Mouse (Mus musculus): ENCODE data around the gene Fam53b.

The Fam53b gene

GRCm38 (mm10) chr7:132767999-132768370, 45.7 kb downstream of the Fam53b start:
- DNase-seq (ENCODE audit: low read depth in 1 of 2, low spot score in 2 of 2), result no peak

DNA sequence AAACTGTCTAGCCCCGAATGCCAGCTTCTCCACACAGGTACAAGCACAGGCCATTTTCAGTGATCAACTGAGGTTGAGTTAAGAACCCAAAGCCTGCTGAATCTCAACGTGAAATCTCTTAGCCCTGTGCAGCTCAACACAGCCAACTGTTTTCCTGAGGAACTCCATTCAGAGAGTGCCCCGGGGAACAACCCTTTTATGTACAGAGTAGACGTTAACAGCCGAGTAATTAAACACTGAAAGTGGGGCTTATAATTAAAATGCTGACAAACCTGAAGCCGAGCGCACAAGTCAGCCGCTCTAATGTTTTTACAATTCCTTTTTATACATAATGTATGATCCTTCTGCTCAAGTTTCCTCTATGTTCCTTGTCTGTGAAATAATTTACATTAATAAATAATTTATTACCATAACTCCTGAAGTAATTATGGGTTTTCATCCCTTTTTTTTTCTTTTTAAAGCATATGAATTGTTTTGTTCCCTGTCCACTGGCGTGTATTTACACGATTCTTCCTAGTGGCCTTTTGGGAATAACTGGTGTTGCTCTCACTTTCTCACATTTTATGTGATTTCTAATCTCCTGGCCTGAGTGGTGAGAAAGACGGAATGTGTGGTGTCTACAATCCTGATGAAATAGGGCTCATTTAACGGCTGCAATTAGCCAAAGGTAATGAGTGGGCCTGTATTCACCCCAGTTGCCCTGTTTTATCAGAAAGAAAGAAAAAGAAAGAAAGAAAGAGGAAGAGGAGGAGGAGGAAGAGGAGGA, 46.3 kb downstream of the Fam53b start:
- no peak for DNase-seq (ENCODE audit: low read depth in 1 of 2, low spot score in 2 of 2)

DNA sequence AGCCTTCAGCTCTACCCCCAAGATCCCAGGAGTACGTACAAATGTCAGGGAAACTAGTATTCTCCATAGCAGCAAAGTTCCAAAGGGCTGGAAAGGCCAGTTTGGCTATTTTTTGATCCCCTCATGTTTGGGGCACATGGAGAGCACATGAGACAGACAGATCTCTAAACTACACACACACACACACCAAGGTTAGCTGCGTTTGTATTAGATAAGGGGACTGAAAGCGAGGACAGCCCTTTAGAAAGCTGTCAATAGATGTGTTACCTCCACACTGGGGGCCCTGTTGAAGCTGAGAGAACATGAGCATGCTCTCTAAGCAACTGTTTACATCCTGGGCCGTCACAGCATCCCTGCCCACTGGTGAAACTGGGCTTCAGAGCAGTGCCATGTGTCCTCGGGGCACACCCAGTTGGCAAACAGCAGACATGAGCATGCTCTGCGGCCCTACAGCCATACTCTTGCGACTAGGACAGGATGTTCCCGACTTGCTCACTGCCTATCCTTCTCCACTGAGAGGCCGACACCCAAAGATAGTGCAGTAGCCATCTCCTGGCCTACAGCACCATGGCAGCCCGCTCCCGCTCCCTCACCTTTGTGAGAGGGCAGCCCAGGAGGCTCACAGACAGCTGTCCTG, 47.3 kb downstream of the Fam53b start:
- DNase-seq (ENCODE audit: low read depth in 1 of 2, low spot score in 2 of 2), result no peak

- no peak for DNase-seq (ENCODE audit: low read depth in 1 of 2, low spot score in 2 of 2)
Observed at GRCm38 (mm10) chr7:132765629-132766186, 48.0 kb downstream of the Fam53b start.

- DNase-seq (ENCODE audit: low read depth in 1 of 2, low spot score in 2 of 2), result no peak
Observed at GRCm38 (mm10) chr7:132764896-132765491, 48.7 kb downstream of the Fam53b start.

DNA sequence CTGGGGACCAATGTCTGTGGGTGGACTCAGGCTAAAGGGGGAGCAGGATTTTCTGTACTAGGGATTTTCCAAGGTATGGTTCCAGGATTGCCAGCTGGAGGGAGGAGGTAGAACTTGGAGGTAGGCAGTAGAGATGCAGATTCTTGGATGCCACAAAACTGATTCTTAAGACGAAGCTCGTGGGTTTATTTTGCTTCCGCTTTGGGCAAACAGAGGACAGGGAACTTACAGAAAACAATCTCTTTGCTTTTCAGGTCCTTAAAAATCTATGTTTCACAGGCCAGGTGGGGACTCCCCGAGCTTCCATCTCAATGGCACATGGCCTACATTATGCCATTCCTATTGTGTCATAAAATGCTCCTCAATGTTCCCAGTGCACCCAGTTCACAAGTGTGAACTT, 49.4 kb downstream of the Fam53b start:
- no peak for DNase-seq (ENCODE audit: low read depth in 1 of 2, low spot score in 2 of 2)

- DNase-seq (ENCODE audit: low read depth in 1 of 2, low spot score in 2 of 2), result no peak
Observed at GRCm38 (mm10) chr7:132763911-132764310, 49.8 kb downstream of the Fam53b start.

DNA sequence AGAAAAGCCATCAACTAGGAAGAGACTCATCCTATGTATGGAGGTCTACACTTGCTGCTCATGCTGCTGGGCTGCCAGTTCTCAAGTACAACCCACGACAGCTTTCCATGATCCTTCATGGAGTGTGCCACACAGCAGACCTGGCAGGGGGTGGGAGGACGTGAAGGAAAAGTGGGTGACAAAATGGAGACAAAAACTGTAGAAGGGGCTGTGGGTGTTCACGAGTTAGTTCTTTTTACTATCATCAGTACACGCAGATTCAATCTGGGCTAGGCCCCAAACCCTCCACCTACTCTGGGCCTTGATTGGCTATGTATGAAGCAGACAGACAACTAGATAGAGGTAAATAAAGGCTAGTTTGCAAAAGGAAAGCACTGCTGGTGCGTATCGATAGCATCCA, 50.3 kb downstream of the Fam53b start:
- no peak for DNase-seq (ENCODE audit: low read depth in 1 of 2, low spot score in 2 of 2)

GRCm38 (mm10) chr7:132761409-132761808, 52.3 kb downstream of the Fam53b start:
- no peak for DNase-seq (ENCODE audit: low read depth in 1 of 2, low spot score in 2 of 2)

GRCm38 (mm10) chr7:132760589-132761180, 53.0 kb downstream of the Fam53b start:
- DNase-seq (ENCODE audit: low read depth in 1 of 2, low spot score in 2 of 2), result no peak

DNA sequence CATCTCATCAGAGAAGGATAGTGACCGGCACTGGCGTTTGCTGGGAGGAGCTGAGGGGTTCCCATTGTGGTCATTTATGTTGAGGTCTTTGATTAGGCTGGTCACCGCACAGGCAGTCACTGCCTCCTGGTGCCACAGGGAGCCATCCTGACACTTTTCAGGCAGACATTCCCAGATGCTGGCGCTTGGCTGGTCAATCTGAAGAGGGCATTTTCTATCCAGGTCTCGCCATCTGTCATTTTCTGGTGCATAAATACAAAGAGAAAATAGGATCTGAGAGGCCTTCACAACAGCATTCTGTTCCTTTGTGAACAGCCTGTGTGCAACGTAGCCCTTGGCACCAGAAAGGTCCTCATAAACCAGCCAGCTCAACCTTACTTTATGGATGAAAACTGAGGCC, 53.8 kb downstream of the Fam53b start:
- DNase-seq (ENCODE audit: low read depth in 1 of 2, low spot score in 2 of 2), result no peak

DNA sequence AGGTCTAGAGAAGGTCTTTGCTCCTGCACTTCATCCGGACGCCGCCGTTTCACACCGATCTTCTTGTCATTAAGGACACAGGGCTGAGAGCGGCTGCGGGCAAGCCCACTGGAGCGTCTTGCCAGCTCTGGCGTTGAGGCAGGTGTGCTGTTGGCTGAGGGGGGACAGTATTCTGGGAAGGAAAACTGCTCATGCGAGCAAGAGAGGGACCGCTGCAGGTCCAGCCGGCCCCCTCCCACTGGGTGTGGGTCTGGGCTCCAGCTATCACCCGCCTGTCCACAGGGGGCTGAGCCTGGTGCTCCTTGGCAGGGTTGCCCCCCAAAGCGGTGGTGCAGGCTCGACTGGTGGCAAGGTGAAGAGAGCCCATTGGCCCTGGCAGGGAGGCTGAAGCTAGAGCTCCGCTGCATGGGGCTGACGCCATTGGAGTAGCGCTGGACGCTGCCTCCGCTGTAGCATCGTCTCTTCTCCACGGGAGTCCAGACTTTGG, 54.2 kb downstream of the Fam53b start:
- no peak for DNase-seq (ENCODE audit: low read depth in 1 of 2, low spot score in 2 of 2)

DNA sequence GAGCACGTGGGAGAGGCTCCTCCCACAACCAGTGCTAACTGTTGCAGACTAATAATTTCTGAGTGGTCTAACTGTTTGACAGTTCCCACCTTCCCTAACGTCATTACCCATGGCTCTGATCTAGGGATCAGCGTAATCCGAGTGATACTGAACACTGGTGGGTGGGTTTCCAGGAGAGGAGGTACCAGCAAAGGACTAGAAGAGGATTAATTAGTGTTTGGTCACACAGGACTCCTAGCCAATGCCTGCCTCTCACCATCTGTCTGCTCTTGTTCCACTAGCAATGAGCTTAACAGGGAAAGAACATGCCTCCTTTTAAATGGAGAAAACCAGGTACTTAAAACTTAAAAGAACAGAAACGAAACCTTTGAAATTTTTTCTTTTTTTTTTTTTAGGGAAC, 54.8 kb downstream of the Fam53b start:
- no peak for DNase-seq (ENCODE audit: low read depth in 1 of 2, low spot score in 2 of 2)

DNA sequence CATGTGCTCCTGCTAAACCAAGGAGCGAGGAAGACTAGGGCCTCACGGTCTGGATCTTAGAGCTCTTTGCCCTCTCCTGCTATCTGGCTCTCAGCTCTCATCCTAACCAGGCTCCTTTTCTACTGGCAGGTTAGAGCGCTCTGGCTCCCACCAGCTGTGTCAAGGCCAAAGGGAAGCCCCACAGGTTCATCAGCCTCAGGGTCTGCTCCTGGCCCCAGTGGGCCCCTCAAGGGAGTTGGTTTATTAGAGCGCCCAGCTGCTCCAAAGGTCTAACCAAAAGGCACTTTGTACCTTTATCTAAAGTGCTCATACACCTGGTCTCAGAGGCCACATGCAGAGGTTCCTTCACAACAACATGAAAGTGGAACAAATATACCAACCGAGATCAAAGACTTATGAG, 57.4 kb downstream of the Fam53b start:
- no peak for DNase-seq (ENCODE audit: low read depth in 1 of 2, low spot score in 2 of 2)

- no peak for DNase-seq (ENCODE audit: low read depth in 1 of 2, low spot score in 2 of 2)
Observed at GRCm38 (mm10) chr7:132754389-132754750, 59.3 kb downstream of the Fam53b start.

GRCm38 (mm10) chr7:132753518-132754388, 59.9 kb downstream of the Fam53b start:
- DNase-seq (ENCODE audit: low read depth in 1 of 2, low spot score in 2 of 2), result no peak

- no peak for DNase-seq (ENCODE audit: low read depth in 1 of 2, low spot score in 2 of 2)
Observed at GRCm38 (mm10) chr7:132751716-132752115, 62.0 kb downstream of the Fam53b start.

DNA sequence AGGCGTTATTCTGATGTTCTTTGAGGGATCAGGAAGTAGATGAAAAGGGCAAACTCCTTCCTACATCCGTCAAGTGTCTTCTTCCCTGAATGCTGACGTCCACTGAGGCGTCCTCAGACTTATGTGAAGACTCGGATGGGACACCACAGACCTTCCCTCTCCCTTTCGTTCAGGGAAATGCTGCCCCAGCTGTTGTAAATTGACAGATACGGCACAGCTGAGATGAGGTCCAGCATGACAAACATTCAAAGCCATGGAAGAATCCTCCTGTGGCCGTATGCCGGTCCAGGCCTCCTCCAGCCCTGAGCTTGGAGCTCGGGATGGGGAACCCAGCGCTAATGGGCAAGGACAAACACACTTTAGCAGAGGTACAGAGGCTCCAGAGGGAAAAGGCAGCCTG, 64.2 kb downstream of the Fam53b start:
- DNase-seq (ENCODE audit: low read depth in 1 of 2, low spot score in 2 of 2), result no peak

DNA sequence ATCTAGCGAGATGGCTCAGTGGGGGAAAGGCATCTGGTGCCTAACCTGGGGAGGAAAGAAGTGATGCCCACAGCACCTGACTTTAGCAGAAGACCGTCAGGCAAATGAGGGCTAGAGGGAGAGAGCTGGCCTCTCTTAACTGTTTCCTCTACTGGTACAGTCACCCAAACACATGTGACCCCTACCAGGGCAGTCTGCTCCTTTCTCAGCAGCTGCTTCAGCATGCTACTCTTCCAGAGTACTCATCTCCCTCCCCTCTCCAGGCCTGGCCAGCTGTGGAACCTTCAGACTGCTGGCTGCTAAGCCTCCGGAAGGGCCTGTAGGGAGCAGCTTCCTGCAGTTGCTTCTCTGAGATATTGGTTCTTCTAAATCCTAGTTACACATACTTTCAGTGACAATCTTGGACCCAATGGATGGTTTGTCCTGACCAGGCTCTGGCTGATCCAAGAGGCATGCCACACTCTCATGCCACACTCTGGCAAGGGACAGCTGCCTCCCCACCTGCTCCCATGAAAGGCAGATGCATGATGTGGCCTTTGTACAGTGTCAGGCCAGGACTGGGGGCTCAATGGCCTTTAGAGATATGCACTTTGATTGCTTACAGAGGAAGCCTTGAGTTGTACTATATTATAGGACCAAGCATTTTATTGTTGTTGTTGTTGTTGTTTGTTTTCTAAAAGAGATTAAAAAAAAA, 65.5 kb downstream of the Fam53b start:
- no peak for DNase-seq (ENCODE audit: low read depth in 1 of 2, low spot score in 2 of 2)

- no peak for DNase-seq (ENCODE audit: low read depth in 1 of 2, low spot score in 2 of 2)
Observed at GRCm38 (mm10) chr7:132747096-132747495, 66.6 kb downstream of the Fam53b start.

All from monocyte, adult 2 months (primary cell).